Mouse (Mus musculus) ES-Bruce4 (cell line): ENCODE measurements around the gene Adtrp.

Experiments used
- CTCF ChIP-seq: IDR thresholded peaks from one replicate; pipeline ENCODE4 v1.8.1; 2011; ENCODE audit warnings: low read depth, low read length
- EP300 ChIP-seq: IDR thresholded peaks from 2 replicates; pipeline ENCODE4 v1.6.1; 2011; ENCODE audit warnings: low read depth, low read length; ENCODE audit not compliant: insufficient read depth

DNA sequence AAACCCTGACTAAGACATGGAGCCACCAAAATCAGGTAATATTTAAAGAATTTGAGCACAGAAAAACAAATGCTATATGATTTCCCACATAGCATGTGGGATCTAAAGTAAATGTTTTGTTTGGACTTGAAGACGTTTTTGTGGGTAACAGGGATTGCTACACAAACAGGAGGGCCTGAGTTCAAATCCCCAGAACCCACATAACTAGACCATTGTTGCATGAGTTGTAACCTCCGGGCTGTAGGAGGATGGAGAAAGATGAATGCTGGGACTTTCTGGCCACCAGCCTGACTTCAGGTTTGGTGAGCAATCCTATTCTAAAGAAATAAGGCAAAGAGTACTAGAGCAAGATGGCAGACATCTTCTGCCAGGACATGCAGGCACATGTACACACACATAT, 41.2 kb upstream of the Adtrp start:
- no peak for TF ChIP-seq CTCF
- TF ChIP-seq EP300 = no peak
